Mouse (Mus musculus): ENCODE measurements around the gene Ghr. TPM values are rescaled to one million over a fixed set of nuclear protein-coding genes. Genes with fewer than 3 reads are reported as not detected.
A peak's percentile ranks its signal among the peaks of the same experiment; 100 is the strongest.

Gene Ghr
- polyA plus RNA-seq, 1 experiment from 2014 or later: 133 TPM

GRCm38 (mm10) chr15:3353696-3354095 lies 229.6 kb downstream of the Ghr start:
- Histone ChIP-seq H3K36me3 (ENCODE audit: insufficient read depth) (no peaks in the 10 kb centered on the region), H3K4me1 (ENCODE audit: insufficient read depth) (no peaks in the 10 kb centered on the region), H3K27me3 (ENCODE audit: insufficient read depth, low read length) (no peaks in the 10 kb centered on the region), H3K9me3 (ENCODE audit: low read depth, low read length) (no peaks in the 10 kb centered on the region), H3K4me3 (ENCODE audit: low read depth, low read length) (no peak overlapping the region), H3K4me2 (no peak overlapping the region), H3K9ac (no peak overlapping the region), H3K27ac (ENCODE audit: low read depth) (no peak overlapping the region)
- TF ChIP-seq CTCF (IDR thresholded peaks at IDR 0.05; ENCODE audit: low read depth): no peak
- ATAC-seq (ENCODE audit: insufficient read depth): no peak
- DNase-seq: no peak
- WGBS: 84% methylated on average over 2 of the region's 2 CpGs

- no peaks in the 10 kb centered on the region for H3K9me3 ChIP-seq (ENCODE audit: low read depth, low read length)
- H3K4me1 ChIP-seq (ENCODE audit: insufficient read depth): no peaks in the 10 kb centered on the region
- ATAC-seq (ENCODE audit: insufficient read depth) (no peak), DNase-seq (no peak)
- no peak overlapping the region for H3K4me3 ChIP-seq (ENCODE audit: low read depth, low read length)
- no peak overlapping the region for H3K4me2 ChIP-seq
- peaks cover 2% of the 10 kb centered on the region; the same call in 1 of the 2 replicates for H3K36me3 ChIP-seq (ENCODE audit: insufficient read depth)
- no peak overlapping the region for H3K27ac ChIP-seq (ENCODE audit: low read depth)
- H3K27me3 ChIP-seq (ENCODE audit: insufficient read depth, low read length): no peaks in the 10 kb centered on the region
- no peak overlapping the region for H3K9ac ChIP-seq
- WGBS: 73% methylated on average over 6 of the region's 6 CpGs
- TF ChIP-seq CTCF (IDR thresholded peaks at IDR 0.05; ENCODE audit: low read depth): no peak
Observed at GRCm38 (mm10) chr15:3349306-3350064, 233.8 kb downstream of the Ghr start.

GRCm38 (mm10) chr15:3346682-3347081 lies 236.6 kb downstream of the Ghr start:
- no peak overlapping the region for H3K4me2 ChIP-seq
- 25% methylated on average over 3 of the region's 3 CpGs for WGBS
- no peak overlapping the region for H3K9ac ChIP-seq
- TF ChIP-seq CTCF (IDR thresholded peaks at IDR 0.05; ENCODE audit: low read depth): no peak
- no peaks in the 10 kb centered on the region for H3K9me3 ChIP-seq (ENCODE audit: low read depth, low read length)
- H3K4me3 ChIP-seq (ENCODE audit: low read depth, low read length): no peak overlapping the region
- no peaks in the 10 kb centered on the region for H3K27me3 ChIP-seq (ENCODE audit: insufficient read depth, low read length)
- DNase-seq (peak; percentile 70), ATAC-seq (ENCODE audit: insufficient read depth) (peak; percentile 24; the same call in 1 of the 2 replicates)
- no peak overlapping the region for H3K27ac ChIP-seq (ENCODE audit: low read depth)
- H3K4me1 ChIP-seq (ENCODE audit: insufficient read depth): no peaks in the 10 kb centered on the region
- H3K36me3 ChIP-seq (ENCODE audit: insufficient read depth): peaks cover 7% of the 10 kb centered on the region; the same call in 1 of the 2 replicates

- H3K36me3 ChIP-seq (ENCODE audit: insufficient read depth): peaks cover 23% of the 10 kb centered on the region
- no peaks in the 10 kb centered on the region for H3K4me1 ChIP-seq (ENCODE audit: insufficient read depth)
- DNase-seq (no peak), ATAC-seq (ENCODE audit: insufficient read depth) (no peak)
- H3K27ac ChIP-seq (ENCODE audit: low read depth): no peak overlapping the region
- no peak for TF ChIP-seq CTCF (IDR thresholded peaks at IDR 0.05; ENCODE audit: low read depth)
- H3K9ac ChIP-seq: no peak overlapping the region
- WGBS: 88% methylated on average over 4 of the region's 4 CpGs
- H3K4me2 ChIP-seq: no peak overlapping the region
- no peak overlapping the region for H3K4me3 ChIP-seq (ENCODE audit: low read depth, low read length)
- H3K27me3 ChIP-seq (ENCODE audit: insufficient read depth, low read length): no peaks in the 10 kb centered on the region
- no peaks in the 10 kb centered on the region for H3K9me3 ChIP-seq (ENCODE audit: low read depth, low read length)
Observed at GRCm38 (mm10) chr15:3344555-3344954, 238.7 kb downstream of the Ghr start.

GRCm38 (mm10) chr15:3341806-3342582 lies 241.3 kb downstream of the Ghr start:
- H3K4me2 ChIP-seq: no peak overlapping the region
- H3K9ac ChIP-seq: no peak overlapping the region
- no peak for TF ChIP-seq CTCF (IDR thresholded peaks at IDR 0.05; ENCODE audit: low read depth)
- no peak for ATAC-seq (ENCODE audit: insufficient read depth)
- no peaks in the 10 kb centered on the region for H3K4me1 ChIP-seq (ENCODE audit: insufficient read depth)
- DNase-seq: peak; percentile 33
- WGBS: 71% methylated on average over 4 of the region's 4 CpGs
- no peak overlapping the region for H3K4me3 ChIP-seq (ENCODE audit: low read depth, low read length)
- H3K36me3 ChIP-seq (ENCODE audit: insufficient read depth): peaks cover 43% of the 10 kb centered on the region
- H3K27me3 ChIP-seq (ENCODE audit: insufficient read depth, low read length): no peaks in the 10 kb centered on the region
- H3K27ac ChIP-seq (ENCODE audit: low read depth): no peak overlapping the region
- H3K9me3 ChIP-seq (ENCODE audit: low read depth, low read length): no peaks in the 10 kb centered on the region

- Histone ChIP-seq H3K4me1 (ENCODE audit: insufficient read depth) (no peaks in the 10 kb centered on the region), H3K27ac (ENCODE audit: low read depth) (no peak overlapping the region), H3K9me3 (ENCODE audit: low read depth, low read length) (no peaks in the 10 kb centered on the region), H3K27me3 (ENCODE audit: insufficient read depth, low read length) (no peaks in the 10 kb centered on the region), H3K36me3 (ENCODE audit: insufficient read depth) (peaks cover 45% of the 10 kb centered on the region), H3K4me3 (ENCODE audit: low read depth, low read length) (no peak overlapping the region), H3K4me2 (no peak overlapping the region), H3K9ac (no peak overlapping the region)
- DNase-seq (peak; percentile 56), ATAC-seq (ENCODE audit: insufficient read depth) (peak; percentile 31; the same call in 1 of the 2 replicates)
- 59% methylated on average over 3 of the region's 3 CpGs for WGBS
- TF ChIP-seq CTCF (IDR thresholded peaks at IDR 0.05; ENCODE audit: low read depth): no peak
Observed at GRCm38 (mm10) chr15:3339847-3340246, 243.4 kb downstream of the Ghr start.

- H3K27me3 ChIP-seq (ENCODE audit: insufficient read depth, low read length): no peaks in the 10 kb centered on the region
- peaks cover 30% of the 10 kb centered on the region for H3K36me3 ChIP-seq (ENCODE audit: insufficient read depth)
- H3K9me3 ChIP-seq (ENCODE audit: low read depth, low read length): no peaks in the 10 kb centered on the region
- no peak overlapping the region for H3K4me2 ChIP-seq
- no peak overlapping the region for H3K4me3 ChIP-seq (ENCODE audit: low read depth, low read length)
- TF ChIP-seq CTCF (IDR thresholded peaks at IDR 0.05; ENCODE audit: low read depth): no peak
- no peak overlapping the region for H3K9ac ChIP-seq
- ATAC-seq (ENCODE audit: insufficient read depth): no peak
- H3K27ac ChIP-seq (ENCODE audit: low read depth): no peak overlapping the region
- no peaks in the 10 kb centered on the region for H3K4me1 ChIP-seq (ENCODE audit: insufficient read depth)
- WGBS: 90% methylated on average over 4 of the region's 4 CpGs
- no peak for DNase-seq
Observed at GRCm38 (mm10) chr15:3332517-3332916, 250.8 kb downstream of the Ghr start.

Data from lung, embryonic 14.5 days (tissue).